Mouse (Mus musculus) bone marrow, adult 2 months (tissue): ENCODE measurements around the gene Pgam1.
A peak's percentile ranks its signal among the peaks of the same experiment; 100 is the strongest.

Source experiments
- CTCF ChIP-seq: fragments of 200-500 bp; IDR thresholded peaks from 2 replicates; pipeline ENCODE4 v1.5.1; 2011; ENCODE audit warnings: low read length, control low read depth; ENCODE audit not compliant: control insufficient read depth, insufficient read depth
- POLR2A ChIP-seq: fragments of 200-500 bp; IDR thresholded peaks from 2 replicates; pipeline ENCODE4 v1.6.1; 2011; ENCODE audit warnings: low read depth, mild to moderate bottlenecking, control low read depth, low read length, borderline replicate concordance; ENCODE audit not compliant: control insufficient read depth

DNA sequence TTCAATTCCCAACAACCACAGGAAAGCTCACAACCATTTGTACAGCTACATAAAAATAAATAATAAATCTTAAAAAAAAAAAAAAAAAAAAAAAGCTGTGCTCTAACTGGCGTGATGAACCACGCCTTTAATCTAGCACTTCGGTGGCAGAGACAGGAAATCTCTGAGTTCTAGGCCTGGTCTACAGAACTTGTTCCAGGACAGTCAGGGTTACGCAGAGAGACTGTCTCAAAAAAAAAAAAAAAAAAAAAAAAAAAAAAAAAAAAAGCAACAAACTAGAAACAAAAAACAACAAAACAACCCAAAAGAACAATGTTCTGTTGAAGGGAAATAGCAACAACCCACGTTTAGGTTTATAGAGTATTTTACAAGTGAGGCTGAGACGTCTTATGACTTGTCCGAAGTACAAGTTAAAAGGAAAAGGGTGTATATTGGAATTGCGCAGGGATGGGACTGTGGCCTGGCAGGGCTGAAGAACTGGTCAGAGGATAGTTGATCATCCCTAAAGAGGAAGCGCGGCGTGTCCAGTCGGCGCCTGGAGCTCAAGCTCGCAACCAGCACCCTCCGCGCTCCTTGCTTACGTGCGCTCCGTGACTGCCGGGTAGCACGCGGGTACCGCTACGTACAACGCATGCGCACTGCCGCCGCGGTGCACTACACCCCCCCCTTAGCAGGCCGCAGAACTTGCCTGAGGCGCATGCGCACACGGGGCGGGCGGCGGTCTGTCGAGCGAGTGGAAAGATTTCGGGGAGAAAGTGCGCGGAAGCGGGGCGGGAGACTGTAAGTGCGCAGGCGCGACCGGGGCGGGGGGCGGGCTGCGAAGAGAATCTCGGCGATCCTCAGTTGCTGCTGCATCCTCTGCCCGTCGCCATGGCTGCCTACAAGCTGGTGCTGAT lies at the start of gene Pgam1:
- TF ChIP-seq POLR2A = peak; percentile 71; the same call in 1 of the 2 replicates
- TF ChIP-seq CTCF = no peak
